Mouse (Mus musculus) adrenal gland, adult 2 months (tissue): ENCODE measurements at regions not wholly inside any gene's neighbourhood (a gene's known extent, or its start where the extent isn't known, plus 50 kb on each side); places are given as distances from the start of the nearest gene placed in this dataset.
"Not testable (repeated sequence)": the region's sequence is repeated elsewhere in the genome, so short reads cannot be mapped to it uniquely, and the experiment has no call there.

Source experiments
- DNase-seq: peaks from one replicate; pipeline ENCODE4 v3.0.0; 2021

- DNase-seq, result no peak
These were observed 52.4 kb downstream of the Gm13691 start for GRCm38 (mm10) chr2:84042793-84043192.

- DNase-seq, result no peak
These were observed 58.2 kb downstream of the Gm13691 start for GRCm38 (mm10) chr2:84048398-84049140.

GRCm38 (mm10) chr2:84051883-84052331, 61.6 kb downstream of the Gm13691 start:
- no peak for DNase-seq

GRCm38 (mm10) chr2:84059246-84059645, 68.9 kb downstream of the Gm13691 start:
- peak; percentile 54 for DNase-seq

- no peak for DNase-seq
These were observed 70.9 kb downstream of the Gm13691 start for GRCm38 (mm10) chr2:84061221-84061620.

- DNase-seq, result no peak
These were observed 74.0 kb downstream of the Gm13691 start for GRCm38 (mm10) chr2:84064371-84064770.

- no peak for DNase-seq
These were observed 74.7 kb downstream of the Gm13691 start for GRCm38 (mm10) chr2:84065061-84065460.

- DNase-seq, result no peak
These were observed 75.4 kb downstream of the Gm13691 start for GRCm38 (mm10) chr2:84065749-84066148.

GRCm38 (mm10) chr2:84066151-84066693, 75.9 kb downstream of the Gm13691 start:
- no peak for DNase-seq

GRCm38 (mm10) chr2:84066785-84067526, 76.6 kb downstream of the Gm13691 start:
- no peak for DNase-seq

- DNase-seq, result no peak
These were observed 78.3 kb downstream of the Gm13691 start for GRCm38 (mm10) chr2:84068617-84069016.

- DNase-seq, result not testable (repeated sequence)
These were observed 79.1 kb downstream of the Gm13691 start for GRCm38 (mm10) chr2:84069411-84069810.

GRCm38 (mm10) chr2:84072881-84073583, 82.7 kb downstream of the Gm13691 start:
- DNase-seq, result peak; percentile 10

- no peak for DNase-seq
These were observed 85.6 kb downstream of the Gm13691 start for GRCm38 (mm10) chr2:84075944-84076343.

GRCm38 (mm10) chr2:84079284-84079683, 88.9 kb downstream of the Gm13691 start:
- no peak for DNase-seq

- DNase-seq, result no peak
These were observed 89.9 kb downstream of the Gm13691 start for GRCm38 (mm10) chr2:84080228-84080627.

- no peak for DNase-seq
These were observed 104.4 kb downstream of the Gm13691 start for GRCm38 (mm10) chr2:84094751-84095150.

GRCm38 (mm10) chr2:84098746-84099145, 108.4 kb downstream of the Gm13691 start:
- DNase-seq, result no peak

- no peak for DNase-seq
These were observed 123.2 kb downstream of the Gm13691 start for GRCm38 (mm10) chr2:84113562-84113961.

- DNase-seq, result no peak
These were observed 129.5 kb downstream of the Gm13691 start for GRCm38 (mm10) chr2:84119839-84120238.

GRCm38 (mm10) chr2:84127586-84127985, 137.2 kb downstream of the Gm13691 start:
- DNase-seq, result no peak

GRCm38 (mm10) chr2:84161742-84162141, 171.4 kb downstream of the Gm13691 start:
- DNase-seq, result no peak
